Mouse (Mus musculus) gastrocnemius, adult 2 months (tissue): ENCODE results near the gene Aebp2. TPM values are rescaled to one million over a fixed set of nuclear protein-coding genes. Genes with fewer than 3 reads are reported as not detected.

Experiments
- DNase-seq: peaks from one replicate; pipeline ENCODE4 v3.0.0; 2022
- H3K27ac ChIP-seq: fragments of 200-600 bp; 2 replicates; pipeline ENCODE4 v1.8.1; 2022; ENCODE audit warnings: mild to moderate bottlenecking
- H3K4me3 ChIP-seq: fragments of 200-600 bp; 2 replicates; pipeline ENCODE4 v1.8.1; 2022; ENCODE audit warnings: mild to moderate bottlenecking, moderate library complexity
- CTCF ChIP-seq: fragments of 200-600 bp; IDR thresholded peaks from 2 replicates; pipeline ENCODE4 v1.8.1; 2022; ENCODE audit warnings: antibody characterized with exemption, mild to moderate bottlenecking, moderate library complexity
- intact Hi-C: fragments of 180-260 bp; cut with DNase I; formaldehyde crosslinking; loops from one replicate; pipeline ENCODE4 v1.15.1; 2025
- total RNA-seq, 2 experiments: library from RNA; stranded (reverse); gene quantifications; 2 replicates each; pipeline ENCODE4 v1.2.3; 2021

Gene Aebp2
- total RNA-seq, 2 experiments from 2014 or later = 32.2 to 32.9 TPM

GRCm38 (mm10) chr6:140666486-140667240 lies 44.2 kb downstream of the Aebp2 start:
- H3K27ac ChIP-seq = no peak overlapping the region; the same call in 1 of the 2 replicates
- TF ChIP-seq CTCF = no peak
- DNase-seq = no peak
- intact Hi-C loops = no loop called here
- no peak overlapping the region for H3K4me3 ChIP-seq

GRCm38 (mm10) chr6:140667289-140667906 lies 44.9 kb downstream of the Aebp2 start:
- H3K4me3 ChIP-seq = no peak overlapping the region
- no peak for TF ChIP-seq CTCF
- no peak overlapping the region for H3K27ac ChIP-seq
- intact Hi-C loops = no loop called here
- no peak for DNase-seq

- no peak for TF ChIP-seq CTCF
- no peak overlapping the region for H3K27ac ChIP-seq
- H3K4me3 ChIP-seq = no peak overlapping the region
- intact Hi-C loops = no loop called here
- DNase-seq = no peak
Observed at GRCm38 (mm10) chr6:140674414-140674813, 52.0 kb downstream of the Aebp2 start.

- no peak overlapping the region for H3K27ac ChIP-seq
- intact Hi-C loops = no loop called here
- TF ChIP-seq CTCF = no peak
- H3K4me3 ChIP-seq = no peak overlapping the region
- no peak for DNase-seq
Observed at GRCm38 (mm10) chr6:140676094-140676493, 53.6 kb downstream of the Aebp2 start.

- no peak overlapping the region for H3K27ac ChIP-seq
- intact Hi-C loops = no loop called here
- no peak for TF ChIP-seq CTCF
- no peak overlapping the region for H3K4me3 ChIP-seq
- DNase-seq = no peak
Observed at GRCm38 (mm10) chr6:140677041-140677440, 54.6 kb downstream of the Aebp2 start.

GRCm38 (mm10) chr6:140677960-140678359 lies 55.5 kb downstream of the Aebp2 start:
- Histone ChIP-seq H3K27ac (no peak overlapping the region), H3K4me3 (no peak overlapping the region)
- no peak for DNase-seq
- intact Hi-C loops = no loop called here
- TF ChIP-seq CTCF = no peak

- DNase-seq = no peak
- Histone ChIP-seq H3K27ac (no peak overlapping the region), H3K4me3 (no peak overlapping the region)
- intact Hi-C loops = no loop called here
- no peak for TF ChIP-seq CTCF
Observed at GRCm38 (mm10) chr6:140678658-140679271, 56.3 kb downstream of the Aebp2 start.

- intact Hi-C loops = no loop called here
- no peak for DNase-seq
- H3K27ac ChIP-seq = no peak overlapping the region
- H3K4me3 ChIP-seq = no peak overlapping the region
- no peak for TF ChIP-seq CTCF
Observed at GRCm38 (mm10) chr6:140680713-140681112, 58.2 kb downstream of the Aebp2 start.

GRCm38 (mm10) chr6:140682829-140683228 lies 60.4 kb downstream of the Aebp2 start:
- DNase-seq = no peak
- Histone ChIP-seq H3K4me3 (no peak overlapping the region), H3K27ac (no peak overlapping the region)
- intact Hi-C loops = no loop called here
- no peak for TF ChIP-seq CTCF

GRCm38 (mm10) chr6:140684403-140684802 lies 61.9 kb downstream of the Aebp2 start:
- intact Hi-C loops = no loop called here
- no peak overlapping the region for H3K27ac ChIP-seq
- no peak overlapping the region for H3K4me3 ChIP-seq
- DNase-seq = no peak
- TF ChIP-seq CTCF = no peak

GRCm38 (mm10) chr6:140689617-140690404 lies 67.3 kb downstream of the Aebp2 start:
- DNase-seq = no peak
- intact Hi-C loops = no loop called here
- Histone ChIP-seq H3K4me3 (no peak overlapping the region), H3K27ac (no peak overlapping the region)
- no peak for TF ChIP-seq CTCF

GRCm38 (mm10) chr6:140692160-140692559 lies 69.7 kb downstream of the Aebp2 start:
- Histone ChIP-seq H3K4me3 (no peak overlapping the region), H3K27ac (no peak overlapping the region)
- intact Hi-C loops = no loop called here
- no peak for TF ChIP-seq CTCF
- DNase-seq = no peak
